Mouse (Mus musculus): ENCODE measurements around the gene Rap1gap.

GRCm38 (mm10) chr4:137748726-137749125 is 84.2 kb downstream of the Rap1gap start:
- no peak for TF ChIP-seq CTCF (IDR thresholded peaks at IDR 0.05; ENCODE audit: low read depth)
- TF ChIP-seq EP300 (IDR thresholded peaks at IDR 0.05; ENCODE audit: low read depth), result no peak

All from liver, embryonic 14.5 days (tissue).